Mouse (Mus musculus): ENCODE data around the gene Ccdc85b.

Ccdc85b gene

GRCm38 (mm10) chr19:5423561-5423960, 34.1 kb downstream of the Ccdc85b start:
- peak; percentile 95 for DNase-seq

GRCm38 (mm10) chr19:5422895-5423443, 34.7 kb downstream of the Ccdc85b start:
- DNase-seq, result peak; percentile 95

- DNase-seq, result peak; percentile 94
These were observed 35.4 kb downstream of the Ccdc85b start for GRCm38 (mm10) chr19:5422267-5422666.

- no peak for DNase-seq
These were observed 35.9 kb downstream of the Ccdc85b start for GRCm38 (mm10) chr19:5421784-5422183.

GRCm38 (mm10) chr19:5420579-5420978, 37.1 kb downstream of the Ccdc85b start:
- peak; percentile 91 for DNase-seq

GRCm38 (mm10) chr19:5419630-5420029, 38.1 kb downstream of the Ccdc85b start:
- DNase-seq, result peak; percentile 91

GRCm38 (mm10) chr19:5418750-5419466, 38.8 kb downstream of the Ccdc85b start:
- DNase-seq, result peak; percentile 96

GRCm38 (mm10) chr19:5414534-5414957, 43.1 kb downstream of the Ccdc85b start:
- peak; percentile 99 for DNase-seq

GRCm38 (mm10) chr19:5413840-5414239, 43.9 kb downstream of the Ccdc85b start:
- peak; percentile 93 for DNase-seq

GRCm38 (mm10) chr19:5411961-5412360, 45.7 kb downstream of the Ccdc85b start:
- DNase-seq, result peak; percentile 98

GRCm38 (mm10) chr19:5410641-5411040, 47.1 kb downstream of the Ccdc85b start:
- no peak for DNase-seq

GRCm38 (mm10) chr19:5409068-5409467, 48.6 kb downstream of the Ccdc85b start:
- DNase-seq, result peak; percentile 97

- peak; percentile 97 for DNase-seq
These were observed 49.4 kb downstream of the Ccdc85b start for GRCm38 (mm10) chr19:5408057-5409001.

- DNase-seq, result peak; percentile 96
These were observed 50.6 kb downstream of the Ccdc85b start for GRCm38 (mm10) chr19:5407133-5407532.

- peak; percentile 98 for DNase-seq
These were observed 51.1 kb downstream of the Ccdc85b start for GRCm38 (mm10) chr19:5406531-5407126.

- DNase-seq, result no peak
These were observed 51.8 kb downstream of the Ccdc85b start for GRCm38 (mm10) chr19:5405924-5406323.

Measured in heart, adult 11 months (tissue).